Mouse (Mus musculus) limb, embryonic 10.5 days (tissue): ENCODE results near the gene Ntn1. TPM values are rescaled to one million over a fixed set of nuclear protein-coding genes. Genes with fewer than 3 reads are reported as not detected.

Experiments used
- DNase-seq: peaks from one replicate; pipeline ENCODE4 v3.0.0-alpha.2; 2017; ENCODE audit warnings: low spot score
- H3K27ac ChIP-seq: fragments of 300-500 bp; sonication (generic); 2 replicates; pipeline ENCODE4 v1.5.1; 2016; ENCODE audit warnings: mild to moderate bottlenecking
- H3K27me3 ChIP-seq: fragments of 300-500 bp; sonication (generic); 2 replicates; pipeline ENCODE4 v1.6.1; 2016; ENCODE audit warnings: low read depth, mild to moderate bottlenecking; ENCODE audit not compliant: poor library complexity, severe bottlenecking
- H3K36me3 ChIP-seq: fragments of 300-500 bp; sonication (generic); 2 replicates; pipeline ENCODE4 v1.6.1; 2016; ENCODE audit warnings: mild to moderate bottlenecking, moderate library complexity
- H3K4me1 ChIP-seq: fragments of 300-500 bp; sonication (generic); 2 replicates; pipeline ENCODE4 v1.6.1; 2016
- H3K4me3 ChIP-seq: fragments of 300-500 bp; sonication (generic); 2 replicates; pipeline ENCODE4 v1.5.1; 2016; ENCODE audit warnings: mild to moderate bottlenecking, moderate library complexity
- H3K9me3 ChIP-seq: fragments of 300-500 bp; sonication (generic); replicated peaks from 2 replicates; pipeline ENCODE4 v1.6.1; 2016; ENCODE audit warnings: mild to moderate bottlenecking
- WGBS: fragments of 180-500 bp; shearing (Covaris S2); methylation state at CpG from one replicate; pipeline ENCODE4 v1.1.7; 2016; 5-methylcytosine and 5-hydroxymethylcytosine counted together
- microRNA-seq: library from miRNA; unstranded; fragments of <30 nt; microRNA quantifications from one replicate; pipeline ENCODE4, GENCODE M21; 2017
- polyA plus RNA-seq: library from polyadenylated mRNA; unstranded; fragments of >200 nt; fragmentation: Nextera tagmentation; extraction: Ambion mirVana; gene quantifications from 2 replicates; pipeline ENCODE4 v1.2.1, GENCODE M21; 2016

Gene Ntn1
- polyA plus RNA-seq, 1 experiment from 2014 or later, result 7.7 TPM

DNA sequence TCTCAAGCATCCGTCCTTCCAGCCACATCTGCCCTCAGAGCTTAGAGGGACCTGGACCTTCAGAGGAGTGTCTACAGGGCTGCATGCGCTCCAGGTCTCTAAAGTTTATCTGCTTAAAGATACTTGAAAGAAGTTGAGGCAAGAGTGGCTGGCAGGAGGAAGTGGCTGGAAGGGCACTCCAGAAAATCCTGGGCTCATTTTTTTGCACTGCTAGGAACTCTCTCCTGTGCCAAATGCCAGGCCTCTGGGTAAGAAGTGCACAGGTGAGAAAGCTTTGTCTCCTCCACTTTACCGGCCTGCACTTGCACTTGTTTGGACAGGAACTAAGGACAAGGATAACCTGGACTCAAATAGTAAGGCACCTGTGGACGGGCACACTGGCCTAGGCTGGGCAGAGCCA, 232.2 kb downstream of the Ntn1 start:
- Histone ChIP-seq H3K27me3 (no peaks in the 10 kb centered on the region), H3K36me3 (no peaks in the 10 kb centered on the region), H3K9me3 (no peaks in the 10 kb centered on the region), H3K27ac (no peak overlapping the region), H3K4me3 (no peak overlapping the region), H3K4me1 (peaks cover 15% of the 10 kb centered on the region)
- no peak for DNase-seq
- 71% methylated on average over 4 of the region's 4 CpGs for WGBS

DNA sequence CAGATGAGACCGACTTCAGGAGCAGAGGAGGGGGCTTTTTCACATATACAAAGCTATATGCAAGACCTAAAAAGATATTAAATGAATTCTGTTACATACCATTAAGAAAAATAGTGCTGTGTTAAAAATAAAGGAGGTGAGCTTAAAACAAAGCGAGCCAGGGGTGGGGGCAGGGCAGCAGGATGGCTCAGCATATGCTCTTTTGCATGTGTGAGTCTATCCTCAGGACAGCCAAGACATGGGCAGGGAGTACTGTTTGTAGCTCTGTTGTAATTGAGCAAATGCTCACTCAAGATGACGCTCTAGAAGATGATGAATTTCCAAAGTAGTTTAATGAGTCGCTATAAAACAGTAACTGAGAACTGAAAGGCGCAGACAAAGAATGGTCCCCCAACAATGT, 236.2 kb downstream of the Ntn1 start:
- 85% methylated on average over 5 of the region's 5 CpGs for WGBS
- Histone ChIP-seq H3K27me3 (no peaks in the 10 kb centered on the region), H3K27ac (no peak overlapping the region), H3K36me3 (no peaks in the 10 kb centered on the region), H3K4me3 (no peak overlapping the region), H3K9me3 (no peaks in the 10 kb centered on the region), H3K4me1 (peaks cover 11% of the 10 kb centered on the region)
- DNase-seq, result no peak

DNA sequence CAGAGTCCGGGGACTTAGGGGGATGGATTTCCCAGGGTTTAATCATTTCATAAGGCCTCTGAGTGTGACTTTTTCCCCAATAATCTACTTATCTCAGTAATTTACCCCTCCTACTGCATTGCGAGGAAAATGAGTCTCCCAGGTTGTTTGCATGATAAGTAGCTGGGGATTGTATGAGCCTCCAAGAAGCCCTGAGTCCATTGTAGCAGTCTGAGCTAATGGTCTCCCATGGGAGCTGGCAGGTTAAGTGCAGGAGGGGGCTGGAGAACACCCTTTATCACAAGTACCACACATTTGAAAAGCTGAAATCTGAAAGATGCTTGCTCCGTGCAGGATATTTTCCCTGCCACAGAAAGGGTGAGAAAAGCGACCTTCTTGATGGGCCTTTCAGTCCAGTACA, 240.8 kb downstream of the Ntn1 start:
- Histone ChIP-seq H3K4me1 (peaks cover 5% of the 10 kb centered on the region; the same call in 1 of the 2 replicates), H3K4me3 (no peak overlapping the region), H3K36me3 (no peaks in the 10 kb centered on the region), H3K27me3 (no peaks in the 10 kb centered on the region), H3K27ac (no peak overlapping the region), H3K9me3 (no peaks in the 10 kb centered on the region)
- 92% methylated on average over 4 of the region's 4 CpGs for WGBS
- no peak for DNase-seq

Small RNAs within 50 kb of the gene (microRNA-seq; reads per million reads assigned to microRNA genes)
- gene Mir6406, result not detected

Other genes starting within 250 kb of the Ntn1 start
- gene Pik3r5, start 31.3 kb upstream of the Ntn1 start, polyA plus RNA-seq, result 1.3 and 1.5 TPM in 2 replicates
- gene Pik3r6, start 102.2 kb upstream of the Ntn1 start, polyA plus RNA-seq, result 1.9 and 2.7 TPM in 2 replicates
- gene Mfsd6l, start 155.4 kb upstream of the Ntn1 start, polyA plus RNA-seq, result 0.11 and 0.16 TPM in 2 replicates
- 0.64 and 0.89 TPM in 2 replicates for gene Ccdc42, start 186.2 kb upstream of the Ntn1 start, polyA plus RNA-seq